Mouse (Mus musculus) urinary bladder, postnatal 25 days (tissue): ENCODE data around the gene Dapk3.
"Not testable (repeated sequence)": the region's sequence is repeated elsewhere in the genome, so short reads cannot be mapped to it uniquely, and the experiment has no call there.

Experiments used
- DNase-seq: peaks from one replicate; pipeline ENCODE4 v3.0.0; 2022; ENCODE audit warnings: low spot score

Dapk3 gene

DNA sequence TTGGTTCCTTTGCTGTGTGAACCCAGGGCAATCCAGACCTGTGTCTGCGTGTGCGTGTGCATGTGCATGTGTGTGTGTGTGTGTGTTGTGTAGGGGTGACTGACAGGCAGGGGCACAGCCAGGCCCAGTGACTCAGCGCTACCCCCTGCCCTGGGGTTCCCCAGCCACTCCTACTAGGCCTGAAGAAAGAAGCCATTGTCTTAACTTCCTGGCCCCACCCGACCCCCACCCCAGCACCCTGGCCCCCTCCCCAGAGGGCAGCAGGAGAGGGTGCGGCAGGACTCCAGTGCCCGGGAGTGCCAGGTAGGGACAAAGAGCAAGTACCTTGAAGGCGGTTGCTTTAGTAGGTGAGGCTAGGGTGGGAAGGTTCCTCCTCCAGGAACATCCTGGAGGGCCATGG, 37.0 kb upstream of the Dapk3 start:
- DNase-seq, result no peak

DNA sequence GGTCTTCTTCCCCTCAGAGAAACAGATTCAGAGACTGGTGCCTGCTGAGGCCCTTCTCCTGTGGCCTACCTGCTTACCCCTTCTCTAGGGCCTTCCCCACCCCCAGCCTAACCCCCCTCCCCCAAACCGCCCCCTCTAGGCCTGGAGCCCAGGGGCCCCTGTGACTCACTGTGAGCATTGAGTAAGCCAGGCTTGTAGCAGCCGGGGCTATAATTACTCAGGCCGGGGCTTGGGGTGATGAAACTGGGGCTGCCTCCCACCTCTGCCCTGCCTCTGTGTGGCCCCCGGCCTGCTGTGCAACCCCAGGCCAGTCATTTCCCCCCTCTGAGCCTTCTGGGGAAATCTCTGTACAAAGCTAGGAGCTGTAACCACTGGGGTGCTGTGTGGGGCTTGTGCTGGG, 36.5 kb upstream of the Dapk3 start:
- DNase-seq, result no peak

- DNase-seq, result no peak
Measured at GRCm38 (mm10) chr10:81151261-81151660, 31.5 kb upstream of the Dapk3 start.

GRCm38 (mm10) chr10:81152609-81153008, 30.2 kb upstream of the Dapk3 start:
- no peak for DNase-seq

DNA sequence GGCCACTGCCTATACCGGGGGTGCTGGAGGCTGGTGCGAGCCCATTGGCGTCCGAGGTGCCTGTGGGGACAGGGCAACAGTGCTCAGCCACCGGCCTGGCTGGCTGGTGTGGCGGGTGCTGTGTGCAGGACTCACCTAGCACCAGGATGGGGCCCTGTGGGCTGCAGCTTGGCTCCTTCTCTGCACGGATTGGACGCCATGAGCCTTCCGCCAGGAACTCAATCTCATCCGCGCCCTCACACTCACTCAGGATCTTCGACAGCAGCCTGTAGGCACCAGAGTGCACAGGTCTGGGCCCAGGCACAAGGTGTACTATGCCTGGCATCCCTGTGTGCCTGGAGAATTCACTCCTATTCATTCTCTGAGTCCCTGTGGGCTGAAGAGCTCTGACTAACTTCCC, 28.5 kb upstream of the Dapk3 start:
- no peak for DNase-seq

DNA sequence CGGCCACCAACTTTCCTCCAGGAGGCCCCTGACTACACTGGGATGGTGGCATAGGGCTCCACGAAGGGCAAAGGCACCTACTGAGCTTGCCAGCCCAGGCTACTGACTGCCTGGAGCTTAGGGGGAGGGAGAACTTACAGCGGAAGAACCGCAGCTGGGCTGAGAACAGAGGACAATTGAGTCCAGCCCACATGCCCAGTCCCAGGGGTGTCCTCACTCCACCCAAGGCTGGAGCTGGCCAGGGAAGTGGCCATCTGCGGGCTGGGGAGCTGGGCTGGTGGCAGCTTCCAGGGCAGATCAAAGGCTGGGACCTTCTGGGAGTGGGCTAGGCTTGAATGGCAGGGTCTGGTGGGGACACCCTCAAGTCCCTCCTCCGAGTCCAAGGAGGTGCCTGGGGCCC, 28.1 kb upstream of the Dapk3 start:
- DNase-seq, result no peak

DNA sequence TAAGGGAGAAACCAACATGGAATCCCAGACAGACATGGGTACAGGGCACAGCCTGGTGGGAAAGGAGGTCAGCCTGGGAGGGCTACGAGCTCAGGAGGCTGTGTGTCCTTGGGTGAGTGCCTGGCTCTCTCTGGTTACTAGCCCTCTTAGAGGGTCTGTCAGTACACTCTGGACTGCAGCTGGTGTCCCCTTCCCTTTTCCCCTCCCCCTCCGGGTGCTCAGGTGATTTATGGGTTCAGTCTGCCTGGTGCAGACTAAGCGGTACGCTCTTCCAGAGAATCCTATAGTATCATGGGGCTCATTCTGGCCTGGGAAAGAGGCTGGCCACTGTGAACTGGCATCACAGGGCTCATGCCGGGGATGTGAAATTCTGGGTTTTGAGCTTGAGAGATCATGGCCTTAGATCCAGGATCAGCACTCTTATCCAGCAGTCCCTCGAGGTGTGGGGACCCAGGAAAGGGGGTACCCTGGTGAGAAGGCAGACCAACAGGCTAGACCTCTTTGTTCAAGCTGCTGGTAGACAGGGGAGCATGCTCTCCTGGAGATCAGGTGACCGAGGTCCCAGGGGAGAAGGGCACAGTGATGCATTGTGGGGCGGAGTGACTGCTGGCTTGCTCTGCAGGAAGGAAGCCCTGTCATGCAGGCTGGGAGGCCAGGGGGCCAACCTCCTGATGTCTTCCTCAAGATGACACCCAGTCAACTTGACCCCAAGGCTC, 21.0 kb upstream of the Dapk3 start:
- no peak for DNase-seq

- DNase-seq, result no peak
Measured at GRCm38 (mm10) chr10:81162318-81162652, 20.5 kb upstream of the Dapk3 start.

DNA sequence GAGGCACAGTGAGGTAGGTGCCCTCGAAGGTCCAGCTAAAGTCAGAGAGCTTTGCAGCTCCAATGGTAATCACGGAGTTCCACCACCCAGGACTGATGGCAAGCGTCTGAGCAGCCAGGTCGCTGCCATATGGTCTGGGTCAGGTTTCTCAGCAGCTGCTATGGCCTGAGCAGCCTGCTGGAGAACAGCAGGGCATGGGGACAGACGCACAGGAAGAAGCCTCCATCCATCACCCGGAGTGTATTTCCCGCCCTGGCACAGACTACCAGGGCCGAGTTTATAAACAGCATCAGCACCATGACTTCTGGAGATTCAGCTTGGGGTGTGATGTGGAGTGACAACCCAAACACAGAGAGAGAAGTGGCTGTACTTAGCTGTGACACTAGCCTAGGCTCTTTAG, 17.7 kb upstream of the Dapk3 start:
- DNase-seq, result no peak

DNA sequence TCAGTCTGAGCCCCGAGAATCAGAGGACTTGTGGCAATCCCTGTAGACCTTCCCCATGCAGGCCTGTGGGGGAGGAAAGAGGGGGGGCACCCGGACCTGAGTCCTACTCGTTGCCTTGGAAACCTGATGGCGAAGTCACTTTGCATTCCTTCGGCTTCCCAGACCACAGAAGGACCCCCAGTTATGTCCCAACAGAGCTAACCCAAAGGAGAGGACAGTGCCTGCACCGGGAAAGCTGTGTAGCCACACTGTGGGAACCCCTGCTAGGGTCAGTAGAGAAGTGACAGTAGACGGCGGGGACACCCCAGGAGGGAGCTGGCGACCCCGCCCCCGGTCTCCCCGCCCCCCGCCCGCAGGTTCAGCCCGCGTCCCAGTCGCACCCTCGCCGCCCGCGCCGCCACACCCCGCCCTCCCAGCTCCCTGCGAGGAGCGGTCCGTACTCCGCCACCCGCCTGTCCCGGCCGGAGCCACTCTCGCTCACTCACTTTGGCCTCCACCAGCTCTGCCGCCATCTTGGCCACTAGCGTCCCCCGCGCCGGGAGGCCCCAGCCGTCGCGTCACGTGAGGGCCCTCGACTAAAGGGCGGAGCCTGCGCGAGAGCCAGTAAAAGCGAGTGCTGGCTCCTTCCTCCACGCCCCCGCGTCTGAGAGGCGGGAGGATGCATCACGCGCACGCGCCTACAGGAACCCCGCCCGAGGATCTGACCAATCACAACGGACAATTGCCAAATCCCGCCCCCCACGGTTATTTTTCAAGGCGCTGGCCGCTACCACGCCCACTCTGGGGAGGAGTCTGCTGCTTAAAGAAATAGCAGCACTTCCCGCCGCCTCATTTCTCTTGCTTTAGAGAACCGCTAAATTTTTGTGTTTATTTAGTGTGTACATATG, 15.4 kb upstream of the Dapk3 start, which contains the start of gene Pias4:
Gene Pias4, minus strand, starts transcription at position 724 of the 887 bp plus-strand sequence.
- peak; percentile 99 for DNase-seq

DNA sequence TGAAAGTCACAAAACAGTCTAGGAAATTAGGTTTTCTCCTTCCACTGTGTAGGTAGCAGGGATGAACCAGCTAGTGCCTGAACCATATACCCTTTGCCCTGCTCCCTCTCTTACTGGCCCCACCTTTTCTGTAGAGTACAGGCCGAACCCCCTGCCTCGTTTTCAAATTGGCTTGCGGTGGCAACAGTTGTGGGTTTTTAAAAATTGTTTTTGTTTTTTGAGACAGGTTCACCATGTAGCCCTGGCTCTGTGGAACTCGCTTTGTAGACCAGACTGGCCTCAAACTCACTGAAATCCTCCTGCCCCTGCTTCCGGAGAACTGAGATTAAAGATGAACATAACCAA, 14.7 kb upstream of the Dapk3 start:
- no peak for DNase-seq

- peak; percentile 74 for DNase-seq
Measured at GRCm38 (mm10) chr10:81168521-81169244, 14.1 kb upstream of the Dapk3 start.

- not testable (repeated sequence) for DNase-seq
Measured at GRCm38 (mm10) chr10:81169411-81169900, 13.3 kb upstream of the Dapk3 start.

DNA sequence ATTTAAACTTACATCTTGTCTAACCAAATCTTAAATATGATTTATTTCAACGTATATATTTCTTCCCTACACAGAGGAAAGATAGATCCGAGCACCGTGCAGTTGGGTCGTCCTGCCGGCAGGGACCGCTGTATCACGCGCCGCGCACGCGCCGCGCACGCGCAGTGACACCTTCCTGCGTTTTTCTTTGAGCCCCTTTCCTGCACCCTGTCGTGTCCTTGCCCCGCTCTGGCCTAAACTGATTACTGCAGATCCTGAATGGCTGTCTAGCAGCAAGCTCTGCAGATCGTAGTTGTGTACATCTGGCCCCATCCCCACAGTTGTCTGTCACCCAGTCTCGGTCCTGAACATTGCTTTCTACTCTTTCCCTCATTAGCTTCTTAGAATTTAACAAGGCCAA, 9.7 kb upstream of the Dapk3 start:
- peak; percentile 77 for DNase-seq

GRCm38 (mm10) chr10:81174617-81175344, 8.0 kb upstream of the Dapk3 start:
- peak; percentile 80 for DNase-seq

GRCm38 (mm10) chr10:81175345-81175701, 7.5 kb upstream of the Dapk3 start:
- not testable (repeated sequence) for DNase-seq

DNA sequence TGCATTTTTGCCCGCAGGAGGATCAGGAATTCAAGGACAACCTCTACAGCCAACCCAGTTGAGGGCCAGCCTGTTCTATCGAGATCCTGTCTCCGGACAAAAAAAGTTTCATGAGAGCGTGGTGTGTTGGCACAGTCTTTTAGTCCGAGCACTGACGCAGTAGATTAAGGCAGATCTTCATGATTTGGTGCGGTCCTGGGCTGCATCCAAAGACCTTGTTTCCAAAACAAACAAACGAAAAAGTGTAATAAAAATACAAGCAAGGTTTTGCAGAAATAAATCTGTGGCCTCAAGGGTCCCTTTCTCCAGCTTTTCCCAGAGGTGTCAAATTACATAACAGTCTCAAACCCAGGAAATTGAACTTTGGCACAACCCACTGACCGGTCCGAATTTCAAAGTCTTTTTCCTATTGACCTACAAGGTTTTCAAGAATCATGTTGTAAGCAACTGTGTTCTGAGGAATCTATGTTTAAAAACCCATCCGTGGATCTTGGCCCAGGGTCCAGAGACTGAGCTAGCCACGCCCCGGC, 6.8 kb upstream of the Dapk3 start:
- no peak for DNase-seq

DNA sequence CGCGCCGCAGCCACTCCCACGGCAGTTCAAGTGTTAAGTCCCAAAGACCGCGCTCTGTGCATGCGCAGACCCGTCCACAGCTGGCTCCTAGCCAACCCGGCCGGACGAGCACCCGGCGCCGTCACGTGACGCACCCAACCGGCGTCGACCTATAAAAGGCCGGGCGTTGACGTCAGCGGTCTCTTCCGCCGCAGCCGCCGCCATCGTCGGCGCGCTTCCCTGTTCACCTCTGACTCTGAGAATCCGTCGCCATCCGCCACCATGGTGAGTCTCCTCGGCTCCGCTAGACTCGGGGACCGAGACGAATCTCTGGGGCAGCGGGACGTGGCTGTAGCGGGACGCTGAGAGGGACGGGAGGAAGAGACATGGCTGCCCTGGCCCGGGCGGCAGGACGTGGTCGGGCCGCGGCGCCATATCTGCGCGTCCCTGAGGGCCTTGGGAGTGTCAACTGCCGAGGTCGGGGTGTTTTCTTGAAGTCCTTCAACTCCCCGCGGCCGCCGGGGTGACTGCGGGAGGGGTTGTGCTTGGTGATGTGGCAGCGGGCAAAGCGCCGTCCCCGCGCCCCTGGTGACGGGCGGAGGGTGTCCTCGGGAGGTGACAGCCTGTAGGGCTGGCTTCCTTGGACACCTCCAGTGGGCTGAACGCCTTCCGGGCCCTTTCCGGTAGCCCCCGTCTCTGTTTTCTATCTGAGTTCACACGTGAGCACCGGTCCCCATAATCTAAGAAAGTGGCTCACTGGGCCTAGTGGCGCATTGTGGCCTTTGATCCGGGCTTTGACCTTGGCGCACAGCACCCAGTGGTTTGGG, 6.1 kb upstream of the Dapk3 start, which contains the start of gene Eef2:
Gene Eef2, plus strand, starts transcription at position 166 of the 806 bp plus-strand sequence.
- DNase-seq, result peak; percentile 100

GRCm38 (mm10) chr10:81177491-81177925, 5.3 kb upstream of the Dapk3 start:
- no peak for DNase-seq

DNA sequence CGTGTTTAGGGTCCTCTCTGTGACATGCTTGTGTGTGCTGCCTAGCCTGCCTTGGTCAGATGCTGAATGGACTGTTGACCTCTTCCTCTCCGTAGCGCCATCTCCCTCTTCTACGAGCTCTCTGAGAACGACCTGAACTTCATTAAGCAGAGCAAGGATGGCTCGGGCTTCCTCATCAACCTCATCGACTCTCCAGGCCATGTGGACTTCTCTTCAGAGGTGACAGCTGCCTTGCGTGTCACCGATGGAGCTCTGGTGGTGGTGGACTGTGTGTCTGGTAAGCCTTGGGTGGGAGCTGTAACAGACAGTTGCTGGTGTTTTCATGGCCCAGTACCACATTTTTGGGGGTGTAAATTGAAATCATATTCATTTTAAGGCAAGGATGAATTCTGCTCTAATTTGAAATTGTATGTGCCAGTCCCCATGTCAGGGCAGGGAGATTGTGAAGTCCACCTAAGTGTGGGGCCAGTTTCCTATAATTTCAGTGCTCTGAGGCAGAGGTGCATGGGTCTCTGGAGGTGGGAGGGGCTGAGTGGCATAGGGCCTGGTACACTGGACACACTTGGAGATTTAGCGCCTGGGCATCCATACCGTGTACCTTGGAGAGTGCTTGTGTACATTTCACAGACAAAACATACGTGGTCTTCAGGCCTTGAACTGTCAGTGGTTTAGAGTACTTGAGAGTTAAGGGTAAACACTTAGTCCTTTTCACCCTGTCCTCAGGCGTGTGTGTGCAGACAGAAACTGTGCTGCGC, 4.7 kb upstream of the Dapk3 start:
- DNase-seq, result no peak
